Mouse (Mus musculus): ENCODE measurements at regions not wholly inside any gene's neighbourhood (a gene's known extent, or its start where the extent isn't known, plus 50 kb on each side); places are given as distances from the start of the nearest gene placed in this dataset.

DNA sequence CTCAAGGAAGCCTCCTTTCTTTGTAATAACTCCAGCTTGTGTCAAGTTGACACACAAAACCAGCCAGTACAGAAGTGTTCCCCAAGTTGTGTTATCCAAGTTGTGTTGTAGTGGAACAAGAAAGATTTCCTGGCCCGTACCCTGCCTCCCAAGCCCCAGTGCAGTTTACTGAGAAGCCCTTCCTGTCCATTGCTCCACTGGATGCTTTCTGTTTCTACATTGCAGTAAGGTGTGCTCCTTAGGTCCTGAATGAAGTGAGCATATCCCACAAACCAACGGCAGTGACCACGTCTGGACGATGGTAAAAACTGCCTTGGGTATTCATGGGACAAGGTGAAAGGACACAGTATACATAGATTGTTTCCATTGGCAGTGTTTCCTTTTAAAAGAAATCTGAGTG lies 94.9 kb downstream of the Rpap3 start:
- no peaks in the 10 kb centered on the region for H3K9me3 ChIP-seq (replicated peaks; ENCODE audit: insufficient read depth, low read length)
- DNase-seq (ENCODE audit: low read depth, low spot score), result no peak
- H3K4me1 ChIP-seq (ENCODE audit: control insufficient read depth in 1 of 2, insufficient read depth in 2 of 2, low read length in 2 of 2), result no peaks in the 10 kb centered on the region
- no peak overlapping the region for H3K9ac ChIP-seq (ENCODE audit: control insufficient read depth, low read depth, low read length, poor library complexity, severe bottlenecking)
- H3K79me2 ChIP-seq (ENCODE audit: control insufficient read depth, insufficient read depth, low read length, poor library complexity), result no peaks in the 10 kb centered on the region
- H3K27ac ChIP-seq (ENCODE audit: control insufficient read depth, low read depth, low read length), result no peak overlapping the region
- H3K36me3 ChIP-seq (ENCODE audit: control insufficient read depth in 1 of 2, insufficient read depth in 2 of 2, low read length in 2 of 2), result no peaks in the 10 kb centered on the region; a peak in 1 of 4 replicates
- H3K4me3 ChIP-seq (ENCODE audit: control insufficient read depth in 1 of 2, insufficient read depth in 1 of 2, low read depth in 2 of 2, low read length in 2 of 2), result no peak overlapping the region
- H3K27me3 ChIP-seq (ENCODE audit: control insufficient read depth in 1 of 2, insufficient read depth in 2 of 2, low read length in 2 of 2), result peaks cover 5% of the 10 kb centered on the region in 2 experiments
- no peak for TF ChIP-seq RCOR1 (IDR thresholded peaks at IDR 0.05; ENCODE audit: low read depth, low read length)
- no peak for TF ChIP-seq JUND (IDR thresholded peaks at IDR 0.05; ENCODE audit: low read depth, low read length)
- no peak for TF ChIP-seq TCF12 (IDR thresholded peaks at IDR 0.05; ENCODE audit: low read depth, low read length)
- no peak for TF ChIP-seq ZKSCAN1 (IDR thresholded peaks at IDR 0.05; ENCODE audit: low read depth, low read length)
- no peak for TF ChIP-seq ZMIZ1 (IDR thresholded peaks at IDR 0.05; ENCODE audit: low read depth, low read length)
- TF ChIP-seq GATA1 (IDR thresholded peaks at IDR 0.05; ENCODE audit: low read depth, low read length), result no peak
- TF ChIP-seq ZNF384 (IDR thresholded peaks at IDR 0.05; ENCODE audit: low read depth, low read length), result no peak

DNA sequence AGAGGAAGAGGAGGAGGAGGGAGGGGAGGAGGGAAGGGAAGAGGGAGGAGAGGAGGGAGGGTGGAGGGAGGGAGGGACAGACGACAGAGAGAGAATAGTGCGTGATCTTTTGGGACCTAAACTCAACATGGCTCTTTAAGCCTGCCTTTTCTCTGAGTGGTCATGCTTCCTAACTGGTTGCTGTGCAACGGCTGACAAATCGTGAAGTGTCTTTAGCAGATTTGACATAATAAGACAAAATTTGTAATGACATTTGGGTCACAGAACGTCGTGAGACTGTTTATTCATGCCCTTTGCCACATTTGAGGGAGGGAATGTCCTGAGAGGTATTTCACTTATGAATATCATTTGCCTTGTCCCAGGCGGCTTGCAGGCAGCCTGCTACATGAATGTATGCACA lies 96.1 kb downstream of the Rpap3 start:
- Histone ChIP-seq H3K79me2 (ENCODE audit: control insufficient read depth, insufficient read depth, low read length, poor library complexity) (no peaks in the 10 kb centered on the region), H3K27me3 (ENCODE audit: control insufficient read depth in 1 of 2, insufficient read depth in 2 of 2, low read length in 2 of 2) (peaks cover 5 to 10% of the 10 kb centered on the region in 2 experiments), H3K9ac (ENCODE audit: control insufficient read depth, low read depth, low read length, poor library complexity, severe bottlenecking) (no peak overlapping the region), H3K27ac (ENCODE audit: control insufficient read depth, low read depth, low read length) (no peak overlapping the region), H3K36me3 (ENCODE audit: control insufficient read depth in 1 of 2, insufficient read depth in 2 of 2, low read length in 2 of 2) (no peaks in the 10 kb centered on the region; a peak in 1 of 4 replicates), H3K4me3 (ENCODE audit: control insufficient read depth in 1 of 2, insufficient read depth in 1 of 2, low read depth in 2 of 2, low read length in 2 of 2) (no peak overlapping the region), H3K4me1 (ENCODE audit: control insufficient read depth in 1 of 2, insufficient read depth in 2 of 2, low read length in 2 of 2) (no peaks in the 10 kb centered on the region), H3K9me3 (replicated peaks; ENCODE audit: insufficient read depth, low read length) (no peaks in the 10 kb centered on the region)
- TF ChIP-seq MAX (IDR thresholded peaks at IDR 0.05; ENCODE audit: low read length) (no peak), EP300 (IDR thresholded peaks at IDR 0.05; ENCODE audit: low read depth in 1 of 2, low read length in 2 of 2) (no peak), BHLHE40 (IDR thresholded peaks at IDR 0.05; ENCODE audit: borderline replicate concordance, low read depth, low read length) (no peak), NRF1 (IDR thresholded peaks at IDR 0.05; ENCODE audit: insufficient read depth, low read depth, low read length, poor library complexity, severe bottlenecking) (no peak), ZKSCAN1 (IDR thresholded peaks at IDR 0.05; ENCODE audit: low read depth, low read length) (no peak), MXI1 (IDR thresholded peaks at IDR 0.05; ENCODE audit: low read depth, low read length) (no peak), MEF2A (IDR thresholded peaks at IDR 0.05; ENCODE audit: extremely low read depth, insufficient replicate concordance, low read depth, low read length, poor library complexity, severe bottlenecking) (no peak), SMC3 (IDR thresholded peaks at IDR 0.05; ENCODE audit: low read depth, low read length) (no peak), SIN3A (IDR thresholded peaks at IDR 0.05; ENCODE audit: low read length) (no peak), MAFK (IDR thresholded peaks at IDR 0.05; ENCODE audit: borderline replicate concordance, low read depth, low read length) (no peak), MAZ (IDR thresholded peaks at IDR 0.05; ENCODE audit: low read depth, low read length) (no peak), USF1 (IDR thresholded peaks at IDR 0.05; ENCODE audit: low read depth, low read length) (no peak), TBP (IDR thresholded peaks at IDR 0.05; ENCODE audit: low read depth, low read length) (no peak), CHD2 (IDR thresholded peaks at IDR 0.05; ENCODE audit: low read length) (no peak), TAL1 (IDR thresholded peaks at IDR 0.05; ENCODE audit: low read length) (no peak), POLR2AphosphoS2 (IDR thresholded peaks at IDR 0.05; ENCODE audit: low read length) (no peak), POLR2A (IDR thresholded peaks at IDR 0.05; ENCODE audit: control insufficient read depth in 1 of 2, insufficient read depth in 1 of 2, low read depth in 1 of 2, low read length in 2 of 2, poor library complexity in 1 of 2) (no peak), ZC3H11A (IDR thresholded peaks at IDR 0.05; ENCODE audit: low read depth, low read length) (no peak), GABPA (IDR thresholded peaks at IDR 0.05; ENCODE audit: low read depth, low read length) (no peak)
- no peak for DNase-seq (ENCODE audit: low read depth, low spot score)

All from MEL (cell line).